Mouse (Mus musculus): Measurements from ENCODE around the gene Hectd2. TPM values are rescaled to one million over a fixed set of nuclear protein-coding genes. Genes with fewer than 3 reads are reported as not detected.
A peak's percentile ranks its signal among the peaks of the same experiment; 100 is the strongest.

The Hectd2 gene
- polyA plus RNA-seq (2017; shearing (Covaris generic)) = 1 to 10 TPM in 1 of 2 experiments, under 1 TPM in 1; 0.63 to 1.5 TPM

- ATAC-seq = peak; percentile 42
Measured at GRCm38 (mm10) chr19:36554046-36554784, at the start of gene Hectd2. TSS of gene Hectd2 (plus strand) at chr19:36554639.

GRCm38 (mm10) chr19:36504716-36505115 is 49.7 kb upstream of the Hectd2 start:
- no peak for ATAC-seq

- ATAC-seq = no peak
Measured at GRCm38 (mm10) chr19:36511305-36511704, 43.1 kb upstream of the Hectd2 start.

DNA sequence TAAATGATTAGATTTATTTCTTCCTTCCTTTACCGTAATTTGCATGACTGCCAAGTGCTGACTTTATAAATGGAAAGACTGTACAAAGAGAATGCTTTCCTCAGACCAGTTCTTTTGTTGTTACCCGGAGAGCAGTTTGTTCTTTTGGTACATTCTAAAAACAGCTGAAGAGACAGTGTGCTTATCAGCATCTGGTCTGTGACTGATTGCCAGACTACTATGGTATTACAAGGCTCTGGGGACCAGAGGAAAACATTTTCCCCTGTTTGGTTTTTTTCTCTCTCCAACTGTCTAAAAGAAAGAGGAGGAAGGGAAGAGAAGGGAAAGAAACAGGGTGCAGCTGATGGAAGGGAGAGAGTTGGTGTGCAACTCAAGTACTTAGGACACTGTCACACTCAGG is 36.0 kb upstream of the Hectd2 start:
- ATAC-seq = no peak

- no peak for ATAC-seq
Measured at GRCm38 (mm10) chr19:36521568-36521967, 32.9 kb upstream of the Hectd2 start.

GRCm38 (mm10) chr19:36522558-36523195 is 31.8 kb upstream of the Hectd2 start:
- peak; percentile 87 for ATAC-seq

- no peak for ATAC-seq
Measured at GRCm38 (mm10) chr19:36525071-36525470, 29.4 kb upstream of the Hectd2 start.

- no peak for ATAC-seq
Measured at GRCm38 (mm10) chr19:36533082-36533481, 21.4 kb upstream of the Hectd2 start.

GRCm38 (mm10) chr19:36534011-36534765 is 20.3 kb upstream of the Hectd2 start:
- peak; percentile 69 for ATAC-seq

DNA sequence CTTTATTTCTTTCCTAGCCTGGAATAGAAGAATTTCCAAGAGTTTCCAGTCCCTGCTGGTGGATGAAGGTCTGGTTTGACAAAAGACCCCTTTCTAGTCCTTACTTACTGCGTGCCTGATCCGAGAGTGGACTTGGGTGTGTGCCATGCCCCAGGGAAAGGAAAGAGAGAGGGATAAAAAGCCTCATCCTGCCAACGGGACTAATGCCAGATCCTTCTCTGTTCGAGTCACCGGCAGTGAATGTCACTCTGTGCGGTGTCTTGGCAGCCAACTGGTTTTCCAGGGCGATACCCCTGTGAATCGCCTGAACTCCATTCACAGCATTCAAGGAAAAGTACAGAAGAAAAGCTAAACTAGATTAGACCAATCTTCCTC is 19.7 kb upstream of the Hectd2 start:
- no peak for ATAC-seq

GRCm38 (mm10) chr19:36535186-36535585 is 19.3 kb upstream of the Hectd2 start:
- ATAC-seq = no peak

GRCm38 (mm10) chr19:36535878-36536277 is 18.6 kb upstream of the Hectd2 start:
- no peak for ATAC-seq

- no peak for ATAC-seq
Measured at GRCm38 (mm10) chr19:36536929-36537328, 17.5 kb upstream of the Hectd2 start.

GRCm38 (mm10) chr19:36538528-36538927 is 15.9 kb upstream of the Hectd2 start:
- peak; percentile 53 for ATAC-seq

- peak; percentile 72 for ATAC-seq
Measured at GRCm38 (mm10) chr19:36539311-36539710, 15.1 kb upstream of the Hectd2 start.

DNA sequence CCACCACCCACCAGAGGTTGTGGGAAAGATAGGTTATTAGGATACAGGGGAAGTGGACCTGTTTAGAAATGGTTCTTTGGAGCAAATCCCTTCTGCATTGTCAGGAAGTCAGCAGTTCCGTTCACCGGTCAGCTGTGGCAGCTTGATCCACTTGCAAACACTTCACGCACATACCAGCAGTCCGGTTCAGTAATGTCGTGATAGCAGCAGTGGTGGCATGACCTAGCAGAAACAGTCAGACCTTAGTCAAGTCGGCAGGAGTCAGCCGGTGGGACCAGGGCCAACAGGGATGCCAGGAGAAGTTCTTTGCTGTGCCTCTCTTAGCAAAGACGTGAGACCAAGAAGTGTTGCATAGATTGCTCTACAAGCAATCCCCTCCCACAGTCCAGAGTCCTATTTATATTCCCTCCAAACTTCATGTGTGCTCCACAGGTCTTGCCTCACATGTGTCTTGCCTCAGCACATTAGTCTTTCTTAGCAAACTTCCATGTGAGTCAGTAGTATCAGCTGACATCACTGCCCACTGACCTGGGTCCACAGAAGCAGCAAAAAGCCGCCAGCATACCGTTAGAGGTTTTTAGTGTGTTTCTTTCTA is 14.3 kb upstream of the Hectd2 start:
- no peak for ATAC-seq

- no peak for ATAC-seq
Measured at GRCm38 (mm10) chr19:36540776-36541175, 13.7 kb upstream of the Hectd2 start.

GRCm38 (mm10) chr19:36553561-36554045 is 836 bp upstream of the Hectd2 start:
- peak; percentile 6 for ATAC-seq

DNA sequence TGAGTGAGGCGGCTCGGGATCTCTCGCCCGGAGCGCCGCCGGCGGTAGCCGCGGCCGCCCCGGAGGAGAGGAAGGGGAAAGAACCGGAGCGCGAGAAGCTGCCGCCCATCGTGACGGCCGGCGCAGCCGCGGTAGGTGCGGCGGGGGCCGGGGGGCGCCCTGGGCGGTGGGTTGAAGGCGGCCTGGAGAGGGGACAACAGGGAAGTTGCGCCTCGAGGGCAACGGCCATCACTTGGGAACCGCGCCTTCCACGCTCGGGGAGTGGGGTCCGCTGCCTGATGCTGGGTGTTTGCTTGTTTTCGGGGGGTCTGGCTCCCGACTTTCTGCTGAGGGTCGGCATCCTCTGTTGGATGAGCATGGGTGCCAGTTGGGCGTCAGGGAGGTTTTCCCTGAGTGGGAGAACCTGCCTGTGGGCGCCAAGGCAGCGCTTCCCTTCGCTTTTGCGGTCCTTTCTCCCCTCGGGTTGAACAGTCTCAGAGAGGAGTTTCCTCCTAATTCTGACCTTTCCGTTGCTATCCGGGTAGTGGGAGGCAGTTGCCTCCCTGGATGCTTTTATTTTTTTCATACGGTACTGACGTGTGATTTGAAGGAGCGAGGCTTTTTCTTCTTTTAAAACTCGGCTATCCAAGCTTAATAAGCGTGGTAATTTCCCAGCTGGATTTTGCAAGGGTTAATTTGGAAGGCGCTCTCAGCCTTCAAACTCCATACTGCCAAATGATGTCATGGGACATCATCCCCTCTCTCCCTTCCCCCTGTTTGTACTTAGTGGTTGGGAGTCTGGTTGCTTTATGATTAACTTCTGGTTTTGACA is 551 bp downstream of the Hectd2 start:
- ATAC-seq = peak; percentile 24

DNA sequence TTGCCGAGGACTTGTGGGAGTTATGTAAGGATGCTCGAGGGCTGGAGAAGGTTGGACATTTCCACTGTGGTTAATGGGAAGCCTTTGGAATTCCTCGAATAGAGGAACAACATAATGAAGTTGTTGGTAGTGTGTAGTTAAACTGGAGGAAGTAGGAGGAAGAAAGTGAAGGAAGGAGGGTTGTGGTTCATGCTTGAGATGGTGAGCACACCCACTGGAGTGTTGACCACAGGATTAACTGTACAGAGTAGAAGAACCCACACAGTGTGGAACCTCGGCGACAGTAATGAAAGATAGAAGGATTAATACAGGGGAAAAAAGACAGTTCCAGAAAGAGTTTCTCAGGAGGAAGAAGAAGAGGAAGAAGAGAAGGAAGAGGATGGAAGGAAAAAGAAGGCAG is 4.9 kb downstream of the Hectd2 start:
- no peak for ATAC-seq

DNA sequence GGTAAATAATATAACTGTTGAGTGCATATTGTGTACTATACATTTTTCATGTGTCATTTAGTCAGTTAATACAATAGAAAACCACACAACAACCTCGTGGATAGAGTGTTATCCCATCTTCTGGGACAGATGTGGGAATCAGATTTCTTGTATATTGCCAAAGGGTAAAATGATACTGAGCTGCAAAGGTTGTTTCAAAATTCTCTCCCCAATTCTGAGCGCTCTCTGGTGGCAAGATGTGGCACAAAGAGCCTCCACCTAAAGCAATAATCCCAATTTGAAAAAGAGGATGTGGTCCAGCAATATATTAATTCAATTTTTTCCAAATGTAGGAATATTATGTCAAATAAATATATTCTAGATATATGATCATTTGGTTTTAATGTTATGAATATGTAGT is 5.7 kb downstream of the Hectd2 start:
- ATAC-seq = no peak

DNA sequence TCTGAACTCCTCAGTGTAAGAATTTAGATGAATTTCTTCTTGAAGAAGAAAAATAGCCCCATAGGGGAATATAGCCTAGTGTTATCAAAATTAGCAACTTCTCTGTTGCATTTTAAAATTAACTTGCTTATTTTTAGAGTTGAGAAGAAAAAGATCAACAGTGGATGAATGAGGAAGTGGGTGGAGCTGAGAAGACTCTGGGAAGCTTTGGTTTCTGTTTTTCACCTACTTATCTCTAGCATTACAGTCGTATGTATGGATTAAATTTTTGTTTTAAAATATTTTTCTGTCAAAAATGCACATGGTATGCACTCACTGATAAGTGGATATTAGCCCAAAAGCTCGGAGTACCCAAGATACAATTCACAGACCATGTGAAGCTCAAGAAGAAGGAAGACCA is 6.7 kb downstream of the Hectd2 start:
- no peak for ATAC-seq
